Mouse (Mus musculus) thymus, adult 2 months (tissue): ENCODE measurements around the gene Auts2.

ENCODE experiments used
- CTCF ChIP-seq: fragments of 200-500 bp; IDR thresholded peaks from 2 replicates; pipeline ENCODE4 v1.5.1; 2012; ENCODE audit warnings: mild to moderate bottlenecking, control low read depth, low read length, moderate library complexity, borderline replicate concordance; ENCODE audit not compliant: control insufficient read depth, poor library complexity, insufficient read depth; ENCODE audit errors: extremely low read depth
- POLR2A ChIP-seq: fragments of 200-500 bp; IDR thresholded peaks from 2 replicates; pipeline ENCODE4 v1.6.1; 2012; ENCODE audit warnings: mild to moderate bottlenecking, low read length, control low read depth, moderate library complexity; ENCODE audit not compliant: control insufficient read depth, poor library complexity, insufficient read depth; ENCODE audit errors: extremely low read depth

- TF ChIP-seq CTCF = no peak
- no peak for TF ChIP-seq POLR2A
Observed at GRCm38 (mm10) chr5:131912983-131913382, 630.2 kb downstream of the Auts2 start.
